Mouse (Mus musculus) hindbrain, embryonic 11.5 days (tissue): ENCODE data around the gene Vmn1r1. TPM values are rescaled to one million over a fixed set of nuclear protein-coding genes. Genes with fewer than 3 reads are reported as not detected.
A peak's percentile ranks its signal among the peaks of the same experiment; 100 is the strongest.
"Not testable (repeated sequence)": the region's sequence is repeated elsewhere in the genome, so short reads cannot be mapped to it uniquely, and the experiment has no call there.

Experiments
- ATAC-seq: fragments of 200-750 bp; cut with Nextera tagmentation; 2 replicates; pipeline ENCODE4 v1.8.0; 2017; ENCODE audit warnings: mild to moderate bottlenecking, moderate TSS enrichment, moderate library complexity; ENCODE audit not compliant: low FRiP score
- DNase-seq: peaks from one replicate; pipeline ENCODE4 v3.0.0-alpha.2; 2015; ENCODE audit warnings: low spot score
- H3K27ac ChIP-seq: fragments of 300-500 bp; sonication (generic); 2 replicates; pipeline ENCODE4 v1.5.1; 2014; ENCODE audit warnings: mild to moderate bottlenecking, low read depth, low read length
- H3K27me3 ChIP-seq: fragments of 300-500 bp; sonication (generic); 2 replicates; pipeline ENCODE4 v1.6.1; 2014; ENCODE audit warnings: mild to moderate bottlenecking, low read length, moderate library complexity, mixed read lengths; ENCODE audit not compliant: control insufficient read depth, insufficient read depth
- H3K36me3 ChIP-seq: fragments of 300-500 bp; sonication (generic); 2 replicates; pipeline ENCODE4 v1.6.1; 2014; ENCODE audit warnings: mild to moderate bottlenecking, low read length, moderate library complexity, mixed read lengths; ENCODE audit not compliant: control insufficient read depth, insufficient read depth
- H3K4me1 ChIP-seq: fragments of 300-500 bp; sonication (generic); replicated peaks from 2 replicates; pipeline ENCODE4 v1.6.1; 2014; ENCODE audit warnings: low read length, mixed read lengths; ENCODE audit not compliant: control insufficient read depth, insufficient read depth
- H3K4me2 ChIP-seq: fragments of 300-500 bp; sonication (generic); replicated peaks from 2 replicates; pipeline ENCODE4 v1.6.1; 2014; ENCODE audit warnings: mild to moderate bottlenecking, low read depth, low read length
- H3K4me3 ChIP-seq: fragments of 300-500 bp; sonication (generic); 2 replicates; pipeline ENCODE4 v1.5.1; 2014; ENCODE audit warnings: low read depth, low read length
- H3K9ac ChIP-seq: fragments of 300-500 bp; sonication (generic); 2 replicates; pipeline ENCODE4 v1.6.1; 2014; ENCODE audit warnings: low read depth, low read length
- H3K9me3 ChIP-seq: fragments of 300-500 bp; sonication (generic); 2 replicates; pipeline ENCODE4 v1.6.1; 2016; ENCODE audit warnings: low read length; ENCODE audit not compliant: control insufficient read depth
- WGBS: fragments of 180-500 bp; shearing (Covaris S2); extraction: QIAGEN DNeasy Blood & Tissue Kit; methylation state at CpG from one replicate; pipeline ENCODE4 v1.1.7; 2014; 5-methylcytosine and 5-hydroxymethylcytosine counted together
- polyA plus RNA-seq: library from polyadenylated mRNA; unstranded; fragments of >200 nt; fragmentation: Nextera tagmentation; extraction: Ambion mirVana; gene quantifications from 2 replicates; pipeline ENCODE4 v1.2.1, GENCODE M21; 2014

The Vmn1r1 gene
- polyA plus RNA-seq, 1 experiment from 2014 or later: not detected

DNA sequence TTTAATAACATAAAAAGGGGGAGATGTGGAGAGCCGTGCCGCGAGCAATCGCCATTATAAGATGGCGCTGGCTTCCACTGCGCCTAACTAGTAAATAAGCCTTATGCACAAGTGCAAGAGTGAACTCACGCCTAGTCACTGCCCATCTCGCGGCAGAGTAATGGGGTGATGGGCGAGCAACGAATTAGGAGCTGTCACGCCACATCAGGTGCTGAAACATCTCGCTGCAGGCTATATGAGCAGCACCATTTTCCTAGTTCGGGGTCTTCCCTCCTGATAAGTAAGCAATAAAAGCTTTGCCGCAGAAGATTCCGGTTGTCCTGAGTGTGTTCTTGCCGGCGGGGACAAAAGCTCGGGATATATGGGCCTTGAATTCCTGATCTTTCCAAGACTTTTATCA, 12.7 kb upstream of the Vmn1r1 start:
- ATAC-seq, H3K9me3 ChIP-seq, H3K27ac ChIP-seq, H3K36me3 ChIP-seq, H3K4me2 ChIP-seq, H3K9ac ChIP-seq, H3K27me3 ChIP-seq, H3K4me3 ChIP-seq, H3K4me1 ChIP-seq, DNase-seq: not testable (repeated sequence)
- WGBS: 92% methylated on average over 19 of the region's 19 CpGs

DNA sequence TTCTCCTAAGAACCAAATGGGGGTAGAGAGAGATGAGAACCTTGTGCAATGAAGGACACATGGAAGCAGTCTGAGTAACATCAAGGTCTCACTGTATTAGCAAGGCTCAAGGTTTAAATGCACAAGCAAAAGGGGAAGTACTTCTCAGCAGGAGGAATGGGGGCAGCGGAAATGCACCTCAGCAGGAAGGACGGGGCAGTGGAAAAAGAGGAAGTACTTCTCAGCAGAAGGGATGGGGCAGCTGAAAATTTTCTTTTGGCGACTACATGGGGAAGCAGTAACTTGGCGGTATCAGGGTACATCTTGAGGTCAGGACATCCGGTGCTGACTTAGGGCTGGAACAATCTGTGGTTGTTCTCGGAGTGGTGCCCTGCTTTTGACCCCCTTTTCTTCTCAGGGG, 5.9 kb upstream of the Vmn1r1 start:
- H3K4me3 ChIP-seq, H3K4me1 ChIP-seq, H3K27ac ChIP-seq, DNase-seq, H3K36me3 ChIP-seq, H3K9me3 ChIP-seq, H3K4me2 ChIP-seq, H3K27me3 ChIP-seq, ATAC-seq, H3K9ac ChIP-seq: not testable (repeated sequence)
- 92% methylated on average over 6 of the region's 6 CpGs for WGBS

DNA sequence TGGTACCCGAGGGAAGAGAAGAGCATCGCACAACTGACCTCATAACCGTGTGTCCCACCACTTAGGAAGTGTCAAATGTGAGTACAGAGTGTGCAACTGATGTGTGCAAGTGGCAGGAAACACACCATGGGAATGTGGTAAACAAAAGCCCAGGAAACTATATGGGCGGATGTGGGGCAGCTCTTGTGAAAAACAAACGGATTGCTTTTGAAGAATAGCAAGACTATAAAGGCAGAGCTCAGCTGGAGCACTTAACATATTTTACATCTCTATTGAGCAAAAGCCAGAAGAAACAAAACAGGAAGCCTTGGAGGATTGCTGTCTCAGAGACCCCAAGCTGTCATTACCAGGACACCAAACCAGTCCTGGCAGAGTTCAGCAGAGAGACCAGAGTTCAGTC, 1.3 kb downstream of the Vmn1r1 start:
- no peak overlapping the region for H3K27ac ChIP-seq
- no peak for DNase-seq
- 29% methylated on average over 5 of the region's 5 CpGs for WGBS

DNA sequence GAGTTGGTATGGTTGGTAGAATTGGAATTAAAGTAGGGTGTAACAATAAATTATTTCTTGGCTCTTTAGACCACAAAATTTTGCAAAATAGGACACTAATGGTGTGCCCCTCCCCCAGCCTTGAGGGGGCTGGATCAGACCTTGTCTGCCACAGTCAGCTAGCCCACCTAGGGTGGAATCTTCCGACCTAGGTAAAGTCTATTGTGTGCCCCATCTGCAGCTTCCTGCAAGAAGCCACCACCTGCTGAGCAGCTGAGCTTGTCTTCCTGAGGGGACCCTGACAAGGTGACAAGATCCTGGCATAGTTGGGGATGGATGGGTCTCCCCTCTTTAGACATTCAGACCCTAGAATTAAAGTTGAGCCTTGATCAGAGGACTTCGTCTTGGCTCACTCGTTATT, 4.7 kb downstream of the Vmn1r1 start:
- no peak overlapping the region for H3K9ac ChIP-seq
- WGBS: 76% methylated on average over 3 of the region's 3 CpGs
- no peak overlapping the region for H3K4me2 ChIP-seq
- no peak for DNase-seq
- H3K27ac ChIP-seq: no peak overlapping the region
- H3K36me3 ChIP-seq: no peaks in the 10 kb centered on the region
- H3K4me3 ChIP-seq: no peak overlapping the region
- no peaks in the 10 kb centered on the region for H3K4me1 ChIP-seq
- no peaks in the 10 kb centered on the region for H3K9me3 ChIP-seq
- H3K27me3 ChIP-seq: no peaks in the 10 kb centered on the region
- ATAC-seq: no peak

More for the DNA sequence above, 1.3 kb downstream of the Vmn1r1 start:
- H3K4me2 ChIP-seq: no peak overlapping the region
- H3K36me3 ChIP-seq: no peaks in the 10 kb centered on the region
- no peaks in the 10 kb centered on the region for H3K4me1 ChIP-seq
- H3K9me3 ChIP-seq: no peaks in the 10 kb centered on the region
- H3K9ac ChIP-seq: no peak overlapping the region
- no peak for ATAC-seq
- H3K4me3 ChIP-seq: no peak overlapping the region
- H3K27me3 ChIP-seq: no peaks in the 10 kb centered on the region

DNA sequence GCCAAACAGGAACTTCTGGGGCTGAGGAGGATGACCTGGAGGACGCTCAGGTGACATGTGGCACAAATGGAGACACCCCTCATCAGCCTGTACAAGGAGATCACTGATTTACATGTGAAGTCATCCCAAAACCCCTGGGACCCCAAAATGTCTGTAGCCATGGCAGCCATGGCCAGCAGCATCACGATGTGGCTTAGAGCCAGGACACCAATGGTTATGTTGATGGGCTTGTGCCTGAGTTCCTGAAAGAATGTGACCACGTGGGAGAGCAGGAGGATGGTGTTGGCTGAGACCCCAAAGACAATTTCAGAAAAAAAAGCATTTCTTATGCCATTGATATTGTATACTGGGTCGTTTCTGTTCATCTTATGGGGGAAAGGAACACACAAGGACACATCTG, 6.6 kb downstream of the Vmn1r1 start:
- Histone ChIP-seq H3K9me3 (no peaks in the 10 kb centered on the region), H3K36me3 (no peaks in the 10 kb centered on the region), H3K27ac (no peak overlapping the region), H3K4me3 (no peak overlapping the region), H3K9ac (no peak overlapping the region), H3K4me2 (no peak overlapping the region), H3K4me1 (no peaks in the 10 kb centered on the region), H3K27me3 (no peaks in the 10 kb centered on the region)
- ATAC-seq (no peak), DNase-seq (no peak)
- WGBS: 73% methylated on average over 4 of the region's 4 CpGs

DNA sequence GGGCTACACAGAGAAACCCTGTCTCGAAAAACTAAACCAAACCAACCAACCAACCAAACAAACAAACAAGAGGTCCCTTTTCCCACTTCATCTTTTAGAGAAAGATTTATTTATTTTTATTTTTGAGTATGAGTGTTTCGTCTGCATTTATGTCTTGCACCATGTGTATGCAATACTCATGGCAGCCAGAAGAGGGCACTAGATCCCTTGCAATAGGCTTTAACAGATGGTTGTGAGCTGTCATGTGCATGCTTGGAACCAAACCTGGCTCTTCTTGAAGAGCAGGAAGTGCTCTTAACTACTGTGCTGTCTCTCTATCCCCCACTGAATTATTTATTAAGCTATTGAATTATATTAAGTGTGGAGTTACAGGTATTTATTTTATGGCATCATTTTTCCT, 14.3 kb downstream of the Vmn1r1 start:
- Histone ChIP-seq H3K27ac (no peak overlapping the region), H3K9ac (no peak overlapping the region), H3K4me2 (no peak overlapping the region), H3K27me3 (no peaks in the 10 kb centered on the region), H3K4me3 (no peak overlapping the region), H3K9me3 (no peaks in the 10 kb centered on the region), H3K36me3 (no peaks in the 10 kb centered on the region), H3K4me1 (no peaks in the 10 kb centered on the region)
- ATAC-seq (no peak), DNase-seq (peak; percentile 23)
- 82% methylated on average over 2 of the region's 2 CpGs for WGBS

DNA sequence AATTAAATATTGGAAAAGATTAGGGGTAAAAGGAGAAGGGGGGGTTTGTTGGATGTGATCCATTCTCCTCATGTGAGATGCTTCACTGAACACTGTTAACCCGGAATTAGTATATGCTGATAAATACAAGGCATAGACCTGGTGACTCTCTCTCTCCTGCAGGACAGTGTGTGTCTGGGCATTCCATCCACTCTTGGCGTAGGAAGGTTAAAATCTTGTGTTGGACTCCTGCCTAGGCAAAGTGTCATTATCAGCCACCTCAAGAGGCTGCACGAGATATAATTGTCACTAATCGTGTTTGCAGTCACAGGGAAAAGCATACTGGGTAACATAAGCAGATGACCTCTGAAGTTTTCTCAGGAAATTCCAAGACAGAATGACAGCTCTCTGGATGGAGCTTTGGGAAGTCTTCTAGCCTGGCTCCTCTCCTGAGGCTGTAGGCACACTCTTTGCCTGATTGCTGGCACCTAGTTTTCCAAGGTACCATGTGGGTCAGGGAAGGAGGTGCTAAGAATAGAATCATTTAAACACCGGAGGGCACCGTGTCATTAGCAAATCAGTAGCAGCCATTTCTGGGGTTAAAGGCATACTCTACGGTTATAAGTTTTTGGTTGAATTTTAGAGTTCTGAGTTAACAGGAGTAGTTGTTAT, 15.3 kb downstream of the Vmn1r1 start:
- no peak overlapping the region for H3K4me2 ChIP-seq
- H3K4me3 ChIP-seq: no peak overlapping the region
- WGBS: 82% methylated on average over 7 of the region's 7 CpGs
- no peak for ATAC-seq
- DNase-seq: no peak
- no peak overlapping the region for H3K27ac ChIP-seq
- H3K36me3 ChIP-seq: no peaks in the 10 kb centered on the region
- H3K9me3 ChIP-seq: no peaks in the 10 kb centered on the region
- no peaks in the 10 kb centered on the region for H3K4me1 ChIP-seq
- no peak overlapping the region for H3K9ac ChIP-seq
- no peaks in the 10 kb centered on the region for H3K27me3 ChIP-seq

DNA sequence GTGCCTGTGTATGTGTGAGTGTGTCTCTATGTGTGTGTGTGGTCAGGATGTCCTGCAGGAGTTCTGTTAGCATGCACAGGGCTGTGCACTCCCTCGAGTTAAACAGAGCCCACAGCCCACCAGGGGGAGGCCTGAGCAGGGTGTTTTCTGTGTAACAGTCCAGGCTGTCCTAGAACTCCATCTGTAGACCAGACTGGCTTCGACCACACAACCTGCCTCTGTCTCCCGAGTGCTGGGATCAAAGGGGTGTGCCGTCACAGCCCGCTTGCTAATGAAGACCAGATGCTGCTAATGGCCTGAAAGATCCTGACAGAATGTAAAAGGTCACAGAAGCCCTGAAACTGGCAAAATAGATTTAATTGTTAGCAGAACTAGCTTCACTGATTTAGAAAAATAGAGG, 18.7 kb downstream of the Vmn1r1 start:
- ATAC-seq: no peak
- H3K9ac ChIP-seq: no peak overlapping the region
- H3K27ac ChIP-seq: no peak overlapping the region
- H3K9me3 ChIP-seq: no peaks in the 10 kb centered on the region
- DNase-seq: peak; percentile 47
- no peaks in the 10 kb centered on the region for H3K27me3 ChIP-seq
- 52% methylated on average over 5 of the region's 5 CpGs for WGBS
- H3K4me3 ChIP-seq: no peak overlapping the region
- no peak overlapping the region for H3K4me2 ChIP-seq
- no peaks in the 10 kb centered on the region for H3K36me3 ChIP-seq
- no peaks in the 10 kb centered on the region for H3K4me1 ChIP-seq

DNA sequence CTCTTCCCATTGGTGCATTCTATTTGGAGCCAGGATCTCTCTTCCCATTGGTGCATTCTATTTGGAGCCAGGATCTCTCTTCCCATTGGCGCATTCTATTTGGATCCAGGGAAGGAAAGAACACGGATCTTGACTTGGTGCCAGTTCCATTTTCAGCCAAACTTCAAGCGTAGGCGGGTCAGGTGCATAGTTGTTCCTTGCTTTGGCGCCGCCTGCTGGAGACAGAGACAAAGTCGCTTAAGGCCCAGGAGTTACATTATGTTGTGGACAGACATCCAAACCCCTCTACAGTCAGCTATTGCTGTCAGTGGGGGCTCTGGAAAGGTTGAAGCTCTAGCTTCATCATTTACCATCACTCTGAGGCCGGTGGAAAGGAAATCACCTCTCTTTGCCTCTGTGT, 21.0 kb downstream of the Vmn1r1 start:
- H3K4me2 ChIP-seq: no peak overlapping the region
- H3K36me3 ChIP-seq: no peaks in the 10 kb centered on the region
- DNase-seq (no peak), ATAC-seq (no peak)
- no peak overlapping the region for H3K27ac ChIP-seq
- H3K27me3 ChIP-seq: no peaks in the 10 kb centered on the region
- H3K9ac ChIP-seq: no peak overlapping the region
- WGBS: 78% methylated on average over 8 of the region's 8 CpGs
- no peaks in the 10 kb centered on the region for H3K9me3 ChIP-seq
- no peaks in the 10 kb centered on the region for H3K4me1 ChIP-seq
- H3K4me3 ChIP-seq: no peak overlapping the region
